Mouse (Mus musculus): ENCODE data around the gene Scgb1b24. TPM values are rescaled to one million over a fixed set of nuclear protein-coding genes. Genes with fewer than 3 reads are reported as not detected.

The Scgb1b24 gene
- not detected for total RNA-seq (2022)

- no peak for DNase-seq (ENCODE audit: low spot score in 2 of 2)
These were observed at the start of gene Scgb1b24 for GRCm38 (mm10) chr7:33743499-33743898. Gene Scgb1b24, plus strand, starts transcription at chr7:33743799.

- DNase-seq (ENCODE audit: low spot score in 2 of 2): no peak
These were observed 4.4 kb upstream of the Scgb1b24 start, which contains the start of gene Scgb2b24 for GRCm38 (mm10) chr7:33739212-33739611. Gene Scgb2b24, minus strand, starts transcription at chr7:33739312.

Other genes with a start within 250 kb of the Scgb1b24 start
- gene Scgb2b21, start 223.3 kb upstream of the Scgb1b24 start, total RNA-seq (2022): not detected
- gene Scgb2b24, start 4.5 kb upstream of the Scgb1b24 start, total RNA-seq (2022): not detected
- gene Scgb2b26, start 201.2 kb downstream of the Scgb1b24 start, total RNA-seq (2022): not detected